Mouse (Mus musculus) heart, embryonic 16.5 days (tissue): Measurements from ENCODE around the gene Hspb6. TPM values are rescaled to one million over a fixed set of nuclear protein-coding genes. Genes with fewer than 3 reads are reported as not detected.
A peak's percentile ranks its signal among the peaks of the same experiment; 100 is the strongest.

Experiments used
- ATAC-seq: fragments of 200-750 bp; cut with Nextera tagmentation; replicated peaks from 2 replicates; pipeline ENCODE4 v1.8.0; 2017; ENCODE audit warnings: moderate number of reproducible peaks; ENCODE audit not compliant: insufficient read depth, low FRiP score; ENCODE audit errors: extremely low read depth
- H3K27ac ChIP-seq: fragments of 300-500 bp; sonication (generic); 2 replicates; pipeline ENCODE4 v1.5.1; 2014; ENCODE audit warnings: mild to moderate bottlenecking, low read length, control low read depth, moderate library complexity
- H3K27me3 ChIP-seq: fragments of 300-500 bp; sonication (generic); 2 replicates; pipeline ENCODE4 v1.6.1; 2014; ENCODE audit warnings: low read length, mixed read lengths; ENCODE audit not compliant: control insufficient read depth, insufficient read depth
- H3K36me3 ChIP-seq: fragments of 300-500 bp; sonication (generic); 2 replicates; pipeline ENCODE4 v1.6.1; 2014; ENCODE audit not compliant: control insufficient read depth, insufficient read depth
- H3K4me1 ChIP-seq: fragments of 300-500 bp; sonication (generic); 2 replicates; pipeline ENCODE4 v1.6.1; 2014; ENCODE audit warnings: low read length, mixed read lengths; ENCODE audit not compliant: control insufficient read depth, insufficient read depth
- H3K4me2 ChIP-seq: fragments of 300-500 bp; sonication (generic); 2 replicates; pipeline ENCODE4 v1.6.1; 2014; ENCODE audit warnings: low read depth, mild to moderate bottlenecking, control low read depth, low read length
- H3K4me3 ChIP-seq: fragments of 300-500 bp; sonication (generic); 2 replicates; pipeline ENCODE4 v1.5.1; 2014; ENCODE audit warnings: mild to moderate bottlenecking, control low read depth, low read length
- H3K9ac ChIP-seq: fragments of 300-500 bp; sonication (generic); 2 replicates; pipeline ENCODE4 v1.6.1; 2014; ENCODE audit warnings: low read length, control low read depth
- H3K9me3 ChIP-seq: fragments of 300-500 bp; sonication (generic); replicated peaks from 2 replicates; pipeline ENCODE4 v1.6.1; 2016; ENCODE audit warnings: low read length; ENCODE audit not compliant: control insufficient read depth
- WGBS: fragments of 180-500 bp; shearing (Covaris S2); extraction: QIAGEN DNeasy Blood & Tissue Kit; methylation state at CpG from one replicate; pipeline ENCODE4 v1.1.7; 2014; 5-methylcytosine and 5-hydroxymethylcytosine counted together
- polyA plus RNA-seq: library from polyadenylated mRNA; unstranded; fragments of >200 nt; fragmentation: Nextera tagmentation; extraction: Ambion mirVana; gene quantifications from 2 replicates; pipeline ENCODE4 v1.2.1, GENCODE M21; 2015

The Hspb6 gene
- polyA plus RNA-seq, 1 experiment from 2014 or later, result 205 TPM

GRCm38 (mm10) chr7:30526399-30526798, 25.6 kb upstream of the Hspb6 start:
- Histone ChIP-seq H3K4me2 (no peak overlapping the region), H3K27ac (no peak overlapping the region), H3K4me3 (no peak overlapping the region), H3K27me3 (no peaks in the 10 kb centered on the region), H3K4me1 (no peaks in the 10 kb centered on the region), H3K9ac (no peak overlapping the region), H3K36me3 (peaks cover 41% of the 10 kb centered on the region), H3K9me3 (no peaks in the 10 kb centered on the region)
- no peak for ATAC-seq
- WGBS, result 34% methylated on average over 17 of the region's 17 CpGs

GRCm38 (mm10) chr7:30526981-30527380, 25.0 kb upstream of the Hspb6 start:
- no peak overlapping the region for H3K4me2 ChIP-seq
- H3K9ac ChIP-seq, result no peak overlapping the region
- 82% methylated on average over 14 of the region's 14 CpGs for WGBS
- ATAC-seq, result no peak
- H3K27ac ChIP-seq, result no peak overlapping the region
- H3K4me1 ChIP-seq, result no peaks in the 10 kb centered on the region
- no peaks in the 10 kb centered on the region for H3K9me3 ChIP-seq
- peaks cover 41% of the 10 kb centered on the region for H3K36me3 ChIP-seq
- no peaks in the 10 kb centered on the region for H3K27me3 ChIP-seq
- H3K4me3 ChIP-seq, result no peak overlapping the region

- no peak overlapping the region for H3K9ac ChIP-seq
Measured at GRCm38 (mm10) chr7:30531291-30531815, 20.6 kb upstream of the Hspb6 start.

GRCm38 (mm10) chr7:30532931-30533330, 19.0 kb upstream of the Hspb6 start:
- Histone ChIP-seq H3K4me2 (no peak overlapping the region), H3K9me3 (no peaks in the 10 kb centered on the region), H3K9ac (peak overlapping the region; percentile 15; the same call in 1 of the 2 replicates), H3K27me3 (no peaks in the 10 kb centered on the region), H3K27ac (no peak overlapping the region), H3K36me3 (peaks cover 23% of the 10 kb centered on the region), H3K4me1 (peaks cover 23% of the 10 kb centered on the region), H3K4me3 (no peak overlapping the region)
- 34% methylated on average over 8 of the region's 8 CpGs for WGBS
- ATAC-seq, result peak; percentile 28; the same call in 1 of the 2 replicates

More at GRCm38 (mm10) chr7:30531291-30531815, 20.6 kb upstream of the Hspb6 start:
- no peaks in the 10 kb centered on the region for H3K27me3 ChIP-seq
- ATAC-seq, result no peak
- H3K27ac ChIP-seq, result no peak overlapping the region
- no peak overlapping the region for H3K4me2 ChIP-seq
- no peaks in the 10 kb centered on the region for H3K9me3 ChIP-seq
- H3K4me1 ChIP-seq, result peaks cover 23% of the 10 kb centered on the region
- WGBS, result 75% methylated on average over 9 of the region's 9 CpGs
- peaks cover 26% of the 10 kb centered on the region for H3K36me3 ChIP-seq
- H3K4me3 ChIP-seq, result no peak overlapping the region

GRCm38 (mm10) chr7:30533941-30534632, 17.9 kb upstream of the Hspb6 start:
- no peaks in the 10 kb centered on the region for H3K9me3 ChIP-seq
- peak overlapping the region; percentile 75 for H3K9ac ChIP-seq
- no peak for ATAC-seq
- no peaks in the 10 kb centered on the region for H3K27me3 ChIP-seq
- H3K4me3 ChIP-seq, result peak overlapping the region; percentile 67
- peaks cover 23% of the 10 kb centered on the region for H3K4me1 ChIP-seq
- peak overlapping the region; percentile 94 for H3K4me2 ChIP-seq
- peaks cover 12% of the 10 kb centered on the region for H3K36me3 ChIP-seq
- no peak overlapping the region for H3K27ac ChIP-seq
- 11% methylated on average over 25 of the region's 26 CpGs for WGBS

- peak; percentile 92 for ATAC-seq
- no peaks in the 10 kb centered on the region for H3K9me3 ChIP-seq
- peak within 1 kb of the TSS; percentile 60 for H3K27ac ChIP-seq
- H3K4me1 ChIP-seq, result peaks cover 23% of the 10 kb centered on the region
- no peaks in the 10 kb centered on the region for H3K27me3 ChIP-seq
- WGBS, result 0% methylated on average over 64 of the region's 84 CpGs
- H3K36me3 ChIP-seq, result peaks cover 6% of the 10 kb centered on the region
- H3K4me3 ChIP-seq, result peak within 1 kb of the TSS; percentile 67
- H3K4me2 ChIP-seq, result peak within 1 kb of the TSS; percentile 94
- H3K9ac ChIP-seq, result peak within 1 kb of the TSS; percentile 75
Measured at GRCm38 (mm10) chr7:30534633-30535577, 17.1 kb upstream of the Hspb6 start, which contains the start of gene Arhgap33. TSS of gene Arhgap33 (minus strand) at chr7:30535060.

GRCm38 (mm10) chr7:30540572-30540971, 11.4 kb upstream of the Hspb6 start:
- no peaks in the 10 kb centered on the region for H3K9me3 ChIP-seq
- H3K27me3 ChIP-seq, result no peaks in the 10 kb centered on the region
- H3K27ac ChIP-seq, result no peak overlapping the region
- H3K4me3 ChIP-seq, result no peak overlapping the region
- WGBS, result 89% methylated on average over 7 of the region's 7 CpGs
- no peak overlapping the region for H3K4me2 ChIP-seq
- no peak overlapping the region for H3K9ac ChIP-seq
- ATAC-seq, result no peak
- H3K4me1 ChIP-seq, result peaks cover under 1% of the 10 kb centered on the region; the same call in 1 of the 2 replicates
- H3K36me3 ChIP-seq, result peaks cover 8% of the 10 kb centered on the region

GRCm38 (mm10) chr7:30544327-30544726, 7.7 kb upstream of the Hspb6 start:
- H3K36me3 ChIP-seq, result peaks cover 22% of the 10 kb centered on the region
- WGBS, result 78% methylated on average over 2 of the region's 2 CpGs
- ATAC-seq, result no peak
- H3K4me2 ChIP-seq, result no peak overlapping the region
- H3K27ac ChIP-seq, result no peak overlapping the region
- no peak overlapping the region for H3K9ac ChIP-seq
- H3K27me3 ChIP-seq, result no peaks in the 10 kb centered on the region
- H3K9me3 ChIP-seq, result no peaks in the 10 kb centered on the region
- no peaks in the 10 kb centered on the region for H3K4me1 ChIP-seq
- no peak overlapping the region for H3K4me3 ChIP-seq
